Mouse (Mus musculus): ENCODE data around the gene Kirrel2.

DNA sequence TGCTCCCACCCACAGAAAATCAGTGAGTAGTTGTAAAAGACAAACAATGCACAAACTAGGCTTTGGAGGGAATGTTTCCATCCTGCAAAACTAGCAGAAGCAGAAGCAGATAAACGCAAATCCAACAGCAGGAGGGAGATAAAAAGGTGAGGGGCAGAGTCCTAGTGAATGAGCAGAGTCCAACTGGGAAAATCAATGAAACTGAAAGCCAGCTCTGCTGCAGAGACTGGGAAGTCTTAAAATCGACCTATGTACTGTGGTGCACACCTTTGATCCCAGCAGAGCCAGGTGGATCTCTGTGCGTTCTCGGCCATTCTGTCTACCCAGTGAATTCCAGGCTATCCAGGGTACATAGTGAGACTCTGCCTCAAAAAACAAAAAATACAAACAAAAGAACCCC lies 17.5 kb upstream of the Kirrel2 start:
- no peak for TF ChIP-seq POLR2A (IDR thresholded peaks at IDR 0.05; ENCODE audit: borderline replicate concordance, extremely low read depth, low read depth, low read length)
- TF ChIP-seq CTCF (IDR thresholded peaks at IDR 0.05; ENCODE audit: insufficient read depth, low read length) = no peak

All from lung, adult 2 months (tissue).